Mouse (Mus musculus) megakaryocyte, embryonic 14.5 days (primary cell): Measurements from ENCODE around the gene 5730596B20Rik. TPM values are rescaled to one million over a fixed set of nuclear protein-coding genes. Genes with fewer than 3 reads are reported as not detected.

Experiments
- H3K27me3 ChIP-seq: replicated peaks from 2 replicates; pipeline ENCODE3; 2012; ENCODE audit warnings: inconsistent platforms
- H3K36me3 ChIP-seq: replicated peaks from 2 replicates; pipeline ENCODE3; 2012; ENCODE audit warnings: low read length, inconsistent platforms, mixed read lengths
- H3K4me1 ChIP-seq: 2 replicates; pipeline ENCODE4 v1.6.1; 2012; ENCODE audit warnings: inconsistent platforms
- H3K4me3 ChIP-seq: replicated peaks from 2 replicates; pipeline ENCODE3; 2012; ENCODE audit warnings: moderate library complexity, mild to moderate bottlenecking, inconsistent platforms
- H3K9me3 ChIP-seq: 2 replicates; pipeline ENCODE4 v1.6.1; 2012; ENCODE audit warnings: inconsistent platforms
- FLI1 ChIP-seq: IDR thresholded peaks from 2 replicates; pipeline ENCODE4 v1.6.1; 2012; ENCODE audit warnings: low read length, inconsistent platforms, mixed read lengths
- GATA1 ChIP-seq: IDR thresholded peaks from 3 replicates; pipeline ENCODE4 v1.6.1; 2012; ENCODE audit warnings: mixed read lengths, low read length, inconsistent platforms, borderline replicate concordance
- polyA plus RNA-seq: library from polyadenylated mRNA; stranded (reverse); fragments of >175 nt; gene quantifications from 2 replicates; pipeline ENCODE4 v1.2.3, GENCODE M21; 2012; ENCODE audit warnings: low replicate concordance; ENCODE audit not compliant: insufficient read depth

The 5730596B20Rik gene
- polyA plus RNA-seq, 1 experiment = not detected

- H3K27me3 ChIP-seq = peaks cover 70% of the 10 kb centered on the region
- TF ChIP-seq FLI1 = no peak
- TF ChIP-seq GATA1 = no peak
- H3K4me1 ChIP-seq = peaks cover 14% of the 10 kb centered on the region
- peaks cover 4% of the 10 kb centered on the region for H3K36me3 ChIP-seq
- H3K9me3 ChIP-seq = peaks cover 32% of the 10 kb centered on the region
- no peak overlapping the region for H3K4me3 ChIP-seq
Measured at GRCm38 (mm10) chr6:52168191-52169055, 8.9 kb upstream of the 5730596B20Rik start.

DNA sequence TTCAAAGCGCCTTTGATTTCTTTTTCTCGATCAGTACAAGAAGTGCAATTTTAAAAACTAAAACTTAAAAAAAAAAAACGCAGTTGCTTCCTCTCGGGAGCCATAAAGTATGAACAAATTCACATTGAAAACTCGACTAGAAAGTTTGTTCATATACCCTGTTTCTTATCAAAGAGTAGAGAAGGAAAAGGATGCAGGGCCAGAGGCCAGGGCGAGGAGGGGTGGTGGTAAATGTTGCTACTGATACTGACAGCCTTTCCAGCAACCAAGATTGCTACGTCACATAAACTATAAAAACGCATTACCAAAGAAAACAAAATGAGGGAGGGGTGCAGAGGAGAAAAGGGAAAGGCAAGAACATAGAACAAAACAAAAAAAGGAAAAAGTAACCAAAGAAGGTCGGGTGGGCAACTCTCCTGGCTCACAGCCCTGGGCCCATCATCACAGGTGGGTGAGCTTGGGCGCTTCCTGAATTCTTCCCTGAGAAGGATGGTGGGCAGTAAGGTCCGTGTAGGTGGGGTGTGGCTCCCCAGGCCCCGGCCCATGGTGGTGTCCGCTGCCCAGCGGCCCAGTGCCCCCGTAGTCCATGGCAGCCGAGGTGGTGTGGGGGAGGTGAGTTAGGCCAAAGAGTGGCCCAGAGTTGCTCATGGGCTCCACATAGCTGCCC is 7.7 kb upstream of the 5730596B20Rik start:
- H3K4me3 ChIP-seq = no peak overlapping the region
- H3K27me3 ChIP-seq = peaks cover 57% of the 10 kb centered on the region
- H3K4me1 ChIP-seq = peaks cover 8% of the 10 kb centered on the region; the same call in 1 of the 2 replicates
- TF ChIP-seq FLI1 (no peak), GATA1 (no peak)
- H3K9me3 ChIP-seq = peaks cover 22% of the 10 kb centered on the region
- H3K36me3 ChIP-seq = no peaks in the 10 kb centered on the region

DNA sequence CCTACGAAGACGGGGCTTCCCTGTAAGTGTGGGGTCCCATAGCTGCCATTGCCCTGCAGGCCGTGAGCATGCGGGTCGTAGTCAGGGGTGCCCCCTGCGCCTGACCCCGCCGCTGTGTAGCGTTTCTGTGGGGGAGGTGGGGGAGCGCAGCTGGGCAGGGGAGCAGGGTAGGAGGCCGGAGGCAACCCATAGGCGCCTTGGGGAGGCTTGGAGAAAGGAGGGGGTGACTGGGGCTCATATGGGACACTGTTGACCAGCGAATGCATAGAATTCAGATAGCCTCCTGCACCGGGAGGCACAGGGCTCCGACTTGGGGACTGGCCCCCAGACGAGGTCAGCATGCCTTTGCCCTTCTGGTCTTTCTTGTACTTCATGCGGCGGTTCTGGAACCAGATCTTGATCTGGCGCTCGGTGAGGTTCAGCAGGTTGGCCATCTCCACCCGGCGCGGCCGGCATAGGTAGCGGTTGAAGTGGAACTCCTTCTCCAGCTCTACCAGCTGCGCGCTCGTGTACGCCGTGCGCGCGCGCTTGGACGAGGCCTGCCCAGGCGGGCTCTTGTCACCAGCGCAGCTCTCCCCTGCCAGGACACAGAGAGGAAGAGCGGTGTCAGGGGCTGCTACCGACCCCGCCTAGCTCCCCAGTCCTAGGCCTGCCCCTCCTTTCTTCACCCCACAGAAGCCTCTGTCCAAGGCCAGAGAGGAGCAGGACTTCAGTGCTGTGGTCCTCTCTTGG is 7.0 kb upstream of the 5730596B20Rik start:
- Histone ChIP-seq H3K4me1 (peaks cover 5% of the 10 kb centered on the region; the same call in 1 of the 2 replicates), H3K4me3 (no peak overlapping the region), H3K9me3 (peaks cover 27% of the 10 kb centered on the region), H3K36me3 (no peaks in the 10 kb centered on the region), H3K27me3 (peaks cover 55% of the 10 kb centered on the region)
- TF ChIP-seq FLI1 = no peak
- no peak for TF ChIP-seq GATA1

DNA sequence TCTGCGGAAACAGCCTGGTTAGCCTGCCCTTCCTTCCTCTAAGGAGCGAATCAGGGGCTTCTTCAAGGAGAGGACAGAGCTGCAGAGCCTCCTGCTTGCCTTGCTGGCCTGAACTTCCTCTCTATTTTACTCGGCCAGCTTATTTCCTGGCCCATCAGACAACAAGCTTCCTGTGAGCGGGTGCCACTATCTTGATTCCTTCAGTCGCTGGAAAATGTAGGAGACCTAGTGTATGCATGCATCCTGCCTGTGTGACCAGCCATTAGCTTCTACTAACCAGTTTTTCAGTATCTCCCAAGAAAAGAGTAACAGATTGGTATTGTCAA is 6.4 kb upstream of the 5730596B20Rik start:
- Histone ChIP-seq H3K4me3 (no peak overlapping the region), H3K4me1 (peaks cover 5% of the 10 kb centered on the region; the same call in 1 of the 2 replicates), H3K36me3 (no peaks in the 10 kb centered on the region), H3K9me3 (peaks cover 25% of the 10 kb centered on the region), H3K27me3 (peaks cover 51% of the 10 kb centered on the region)
- TF ChIP-seq GATA1 (no peak), FLI1 (no peak)

DNA sequence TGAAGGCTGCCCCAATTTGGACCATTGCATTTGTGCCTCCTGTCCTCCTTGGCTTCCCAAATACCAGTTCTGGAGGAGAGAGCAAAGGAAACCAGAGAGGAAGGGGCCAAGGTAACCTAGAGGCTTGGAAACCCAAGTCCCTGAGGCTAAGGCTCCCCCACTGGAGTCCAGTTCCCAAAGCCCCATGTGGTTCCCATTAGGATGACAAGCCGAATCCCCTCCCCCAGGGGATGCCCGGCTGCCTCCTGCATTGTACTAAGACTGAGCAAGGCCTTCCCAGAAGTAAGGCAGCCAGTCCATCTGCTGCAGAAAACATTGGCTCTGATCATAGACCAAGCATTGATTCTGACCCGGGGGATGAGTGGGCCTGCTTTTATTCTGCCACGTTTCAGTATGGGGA is 6.0 kb upstream of the 5730596B20Rik start:
- Histone ChIP-seq H3K27me3 (peaks cover 50% of the 10 kb centered on the region), H3K4me3 (no peak overlapping the region), H3K9me3 (peaks cover 26% of the 10 kb centered on the region), H3K36me3 (no peaks in the 10 kb centered on the region), H3K4me1 (peaks cover 5% of the 10 kb centered on the region; the same call in 1 of the 2 replicates)
- TF ChIP-seq GATA1 = no peak
- TF ChIP-seq FLI1 = no peak

- H3K4me3 ChIP-seq = no peak overlapping the region
- peaks cover 30% of the 10 kb centered on the region for H3K9me3 ChIP-seq
- H3K27me3 ChIP-seq = peaks cover 48% of the 10 kb centered on the region
- TF ChIP-seq GATA1 (no peak), FLI1 (no peak)
- H3K4me1 ChIP-seq = peaks cover 5% of the 10 kb centered on the region; the same call in 1 of the 2 replicates
- H3K36me3 ChIP-seq = no peaks in the 10 kb centered on the region
Measured at GRCm38 (mm10) chr6:52171938-52172337, 5.4 kb upstream of the 5730596B20Rik start.

GRCm38 (mm10) chr6:52172501-52172900 is 4.8 kb upstream of the 5730596B20Rik start:
- peak overlapping the region; percentile 71 for H3K4me3 ChIP-seq
- no peak for TF ChIP-seq GATA1
- TF ChIP-seq FLI1 = no peak
- peaks cover 34% of the 10 kb centered on the region for H3K9me3 ChIP-seq
- H3K27me3 ChIP-seq = peaks cover 48% of the 10 kb centered on the region
- H3K36me3 ChIP-seq = no peaks in the 10 kb centered on the region
- peaks cover 5% of the 10 kb centered on the region; the same call in 1 of the 2 replicates for H3K4me1 ChIP-seq

DNA sequence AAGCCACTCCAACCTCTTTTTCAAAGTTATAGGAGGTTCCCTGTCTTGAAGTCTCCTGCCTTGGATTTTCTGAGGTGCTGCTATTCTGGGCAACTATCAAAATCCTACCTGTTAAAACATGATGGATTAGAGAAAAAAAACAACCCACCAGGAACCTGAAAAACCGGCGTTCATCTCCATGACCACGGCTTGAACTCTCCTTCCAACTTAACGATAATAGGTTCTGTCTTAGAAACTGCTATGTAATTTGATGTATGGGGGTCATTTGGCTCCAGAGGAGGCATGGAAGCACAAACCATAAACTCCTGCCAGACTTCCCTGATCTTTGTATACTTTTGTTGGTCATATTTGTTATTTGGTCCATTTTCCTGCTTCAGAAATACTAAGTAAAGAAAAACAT is 3.6 kb upstream of the 5730596B20Rik start:
- no peaks in the 10 kb centered on the region for H3K36me3 ChIP-seq
- TF ChIP-seq FLI1 = no peak
- no peak for TF ChIP-seq GATA1

GRCm38 (mm10) chr6:52174968-52175751 is 2.1 kb upstream of the 5730596B20Rik start:
- H3K9me3 ChIP-seq = peaks cover 29% of the 10 kb centered on the region
- no peak for TF ChIP-seq GATA1
- no peak for TF ChIP-seq FLI1
- H3K4me1 ChIP-seq = peaks cover 5% of the 10 kb centered on the region; the same call in 1 of the 2 replicates
- H3K4me3 ChIP-seq = no peak overlapping the region
- peaks cover 55% of the 10 kb centered on the region for H3K27me3 ChIP-seq
- no peaks in the 10 kb centered on the region for H3K36me3 ChIP-seq

More for the DNA sequence above, 3.6 kb upstream of the 5730596B20Rik start:
- H3K27me3 ChIP-seq = peaks cover 47% of the 10 kb centered on the region
- H3K4me1 ChIP-seq = peaks cover 5% of the 10 kb centered on the region; the same call in 1 of the 2 replicates
- H3K4me3 ChIP-seq = no peak overlapping the region
- H3K9me3 ChIP-seq = peaks cover 30% of the 10 kb centered on the region
